Mouse (Mus musculus) testis, postnatal 10 days (tissue): ENCODE data around the gene Med13l.

Experiments used
- DNase-seq: peaks from one replicate; pipeline ENCODE4 v3.0.0; 2021; ENCODE audit warnings: low spot score

Med13l gene

GRCm38 (mm10) chr5:118733566-118733965, 173.1 kb downstream of the Med13l start:
- no peak for DNase-seq

GRCm38 (mm10) chr5:118734455-118734854, 174.0 kb downstream of the Med13l start:
- DNase-seq = no peak

GRCm38 (mm10) chr5:118735738-118736137, 175.3 kb downstream of the Med13l start:
- DNase-seq = no peak

- DNase-seq = peak; percentile 85
Measured at GRCm38 (mm10) chr5:118737548-118737947, 177.1 kb downstream of the Med13l start.

- DNase-seq = no peak
Measured at GRCm38 (mm10) chr5:118743067-118743466, 182.6 kb downstream of the Med13l start.

- DNase-seq = no peak
Measured at GRCm38 (mm10) chr5:118747026-118747425, 186.5 kb downstream of the Med13l start.

- DNase-seq = peak; percentile 61
Measured at GRCm38 (mm10) chr5:118751446-118752179, 191.1 kb downstream of the Med13l start.

- DNase-seq = no peak
Measured at GRCm38 (mm10) chr5:118752868-118753267, 192.4 kb downstream of the Med13l start.

GRCm38 (mm10) chr5:118753471-118754044, 193.1 kb downstream of the Med13l start:
- DNase-seq = no peak

GRCm38 (mm10) chr5:118754191-118754759, 193.8 kb downstream of the Med13l start:
- DNase-seq = no peak

- DNase-seq = no peak
Measured at GRCm38 (mm10) chr5:118756078-118756477, 195.6 kb downstream of the Med13l start.

GRCm38 (mm10) chr5:118757396-118758301, 197.2 kb downstream of the Med13l start:
- no peak for DNase-seq

GRCm38 (mm10) chr5:118760986-118761385, 200.5 kb downstream of the Med13l start:
- no peak for DNase-seq

GRCm38 (mm10) chr5:118762499-118763185, 202.2 kb downstream of the Med13l start:
- no peak for DNase-seq

- DNase-seq = no peak
Measured at GRCm38 (mm10) chr5:118763353-118763752, 202.9 kb downstream of the Med13l start.

- DNase-seq = no peak
Measured at GRCm38 (mm10) chr5:118769143-118769542, 208.7 kb downstream of the Med13l start.

- DNase-seq = peak; percentile 67
Measured at GRCm38 (mm10) chr5:118773866-118774265, 213.4 kb downstream of the Med13l start.

GRCm38 (mm10) chr5:118776396-118776795, 215.9 kb downstream of the Med13l start:
- no peak for DNase-seq

GRCm38 (mm10) chr5:118781598-118781997, 221.1 kb downstream of the Med13l start:
- peak; percentile 90 for DNase-seq

- no peak for DNase-seq
Measured at GRCm38 (mm10) chr5:118782139-118782538, 221.7 kb downstream of the Med13l start.

- DNase-seq = no peak
Measured at GRCm38 (mm10) chr5:118789226-118789625, 228.7 kb downstream of the Med13l start.

GRCm38 (mm10) chr5:118789776-118790175, 229.3 kb downstream of the Med13l start:
- no peak for DNase-seq
